Mouse (Mus musculus) neural tube, embryonic 14.5 days (tissue): Measurements from ENCODE around the gene Csrnp1. TPM values are rescaled to one million over a fixed set of nuclear protein-coding genes. Genes with fewer than 3 reads are reported as not detected.

Experiments
- ATAC-seq: fragments of 200-750 bp; cut with Nextera tagmentation; 2 replicates; pipeline ENCODE4 v1.8.0; 2017; ENCODE audit warnings: low read depth, mild to moderate bottlenecking, moderate TSS enrichment, moderate library complexity
- H3K27ac ChIP-seq: fragments of 300-500 bp; sonication (generic); 2 replicates; pipeline ENCODE4 v1.5.1; 2014; ENCODE audit warnings: low read depth, mild to moderate bottlenecking, control low read depth, low read length, moderate library complexity, mixed read lengths
- H3K27me3 ChIP-seq: fragments of 300-500 bp; sonication (generic); 2 replicates; pipeline ENCODE4 v1.6.1; 2014; ENCODE audit warnings: low read length; ENCODE audit not compliant: control insufficient read depth, insufficient read depth
- H3K36me3 ChIP-seq: fragments of 300-500 bp; sonication (generic); 2 replicates; pipeline ENCODE4 v1.6.1; 2014; ENCODE audit warnings: low read length, mixed read lengths; ENCODE audit not compliant: control insufficient read depth, insufficient read depth
- H3K4me1 ChIP-seq: fragments of 300-500 bp; sonication (generic); 2 replicates; pipeline ENCODE4 v1.6.1; 2014; ENCODE audit warnings: low read length; ENCODE audit not compliant: control insufficient read depth, insufficient read depth
- H3K4me2 ChIP-seq: fragments of 300-500 bp; sonication (generic); 2 replicates; pipeline ENCODE4 v1.6.1; 2014; ENCODE audit warnings: mild to moderate bottlenecking, low read depth, low read length, control low read depth
- H3K4me3 ChIP-seq: fragments of 300-500 bp; sonication (generic); 2 replicates; pipeline ENCODE4 v1.5.1; 2014; ENCODE audit warnings: low read depth, low read length, control low read depth, mixed read lengths
- H3K9ac ChIP-seq: fragments of 300-500 bp; sonication (generic); replicated peaks from 2 replicates; pipeline ENCODE4 v1.6.1; 2014; ENCODE audit warnings: low read depth, mild to moderate bottlenecking, control low read depth, low read length, mixed read lengths
- H3K9me3 ChIP-seq: fragments of 300-500 bp; sonication (generic); 2 replicates; pipeline ENCODE4 v1.6.1; 2016; ENCODE audit warnings: low read length; ENCODE audit not compliant: control insufficient read depth
- WGBS: fragments of 180-500 bp; shearing (Covaris S2); extraction: QIAGEN DNeasy Blood & Tissue Kit; methylation state at CpG from one replicate; pipeline ENCODE4 v1.1.7; 2014; 5-methylcytosine and 5-hydroxymethylcytosine counted together
- polyA plus RNA-seq: library from polyadenylated mRNA; unstranded; fragments of >200 nt; fragmentation: Nextera tagmentation; extraction: Ambion mirVana; gene quantifications from 2 replicates; pipeline ENCODE4 v1.2.1, GENCODE M21; 2014

Gene Csrnp1
- polyA plus RNA-seq, 1 experiment from 2014 or later, result 0.20 TPM

DNA sequence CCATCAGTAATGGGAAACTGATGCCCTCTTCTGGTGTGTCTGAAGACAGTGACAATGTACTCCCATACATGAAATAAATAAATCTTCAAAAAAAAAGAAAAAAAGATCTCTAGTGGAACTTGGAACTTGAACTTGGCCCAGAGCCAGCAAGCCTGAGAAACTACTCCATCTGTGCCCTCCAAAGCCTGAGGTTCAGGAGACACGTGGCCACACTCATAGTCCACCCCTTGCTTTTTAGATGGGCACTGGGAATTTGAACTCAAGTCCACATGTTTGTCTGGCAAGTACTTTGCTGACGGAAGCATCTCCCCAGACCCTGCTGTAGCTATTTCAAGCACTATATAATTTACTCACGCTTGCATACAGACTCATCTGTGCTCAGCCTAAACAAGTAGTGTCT lies 19.3 kb downstream of the Csrnp1 start:
- 78% methylated on average over 3 of the region's 3 CpGs for WGBS
- H3K27me3 ChIP-seq, result no peaks in the 10 kb centered on the region
- H3K36me3 ChIP-seq, result no peaks in the 10 kb centered on the region
- no peak overlapping the region for H3K9ac ChIP-seq
- no peaks in the 10 kb centered on the region for H3K4me1 ChIP-seq
- no peak overlapping the region for H3K4me2 ChIP-seq
- no peak for ATAC-seq
- no peaks in the 10 kb centered on the region for H3K9me3 ChIP-seq
- no peak overlapping the region for H3K27ac ChIP-seq
- H3K4me3 ChIP-seq, result no peak overlapping the region

GRCm38 (mm10) chr9:119964206-119964605 lies 20.3 kb downstream of the Csrnp1 start:
- Histone ChIP-seq H3K4me3 (no peak overlapping the region), H3K27ac (no peak overlapping the region), H3K9ac (no peak overlapping the region), H3K9me3 (no peaks in the 10 kb centered on the region), H3K27me3 (no peaks in the 10 kb centered on the region), H3K36me3 (no peaks in the 10 kb centered on the region), H3K4me2 (no peak overlapping the region), H3K4me1 (no peaks in the 10 kb centered on the region)
- no peak for ATAC-seq
- WGBS, result 81% methylated on average over 3 of the region's 3 CpGs

GRCm38 (mm10) chr9:119962987-119963667 lies 21.3 kb downstream of the Csrnp1 start:
- 12% methylated on average over 21 of the region's 21 CpGs for WGBS
- no peak overlapping the region for H3K9ac ChIP-seq

DNA sequence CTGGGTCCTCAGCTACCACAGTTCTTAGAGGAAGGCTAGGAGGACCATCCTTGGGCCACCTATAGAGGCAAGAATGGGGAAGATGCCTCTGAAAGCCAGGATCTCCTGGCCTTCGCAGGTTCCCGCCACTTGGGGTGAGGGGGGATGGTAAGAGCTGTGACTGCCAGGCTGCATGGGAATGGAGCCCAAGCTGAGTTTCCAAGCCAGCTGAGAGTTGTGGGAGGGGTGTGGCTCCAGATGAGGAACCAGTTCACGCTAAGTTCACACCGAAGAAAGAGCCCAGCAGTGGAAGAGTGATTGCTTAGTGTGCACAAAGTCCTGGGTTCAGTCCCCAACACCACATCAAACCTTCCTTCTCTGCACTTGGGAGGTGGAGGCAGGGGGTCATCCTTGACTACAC lies 22.2 kb downstream of the Csrnp1 start:
- Histone ChIP-seq H3K36me3 (no peaks in the 10 kb centered on the region), H3K4me2 (no peak overlapping the region), H3K4me3 (no peak overlapping the region), H3K4me1 (no peaks in the 10 kb centered on the region), H3K27ac (no peak overlapping the region), H3K27me3 (no peaks in the 10 kb centered on the region), H3K9me3 (no peaks in the 10 kb centered on the region), H3K9ac (no peak overlapping the region)
- ATAC-seq, result no peak
- WGBS, result 81% methylated on average over 4 of the region's 4 CpGs

More at GRCm38 (mm10) chr9:119962987-119963667, 21.3 kb downstream of the Csrnp1 start:
- no peaks in the 10 kb centered on the region for H3K36me3 ChIP-seq
- no peaks in the 10 kb centered on the region for H3K27me3 ChIP-seq
- no peak overlapping the region for H3K4me3 ChIP-seq
- peak; percentile 11; the same call in 1 of the 2 replicates for ATAC-seq
- no peaks in the 10 kb centered on the region for H3K9me3 ChIP-seq
- no peak overlapping the region for H3K27ac ChIP-seq
- H3K4me1 ChIP-seq, result no peaks in the 10 kb centered on the region
- H3K4me2 ChIP-seq, result no peak overlapping the region

GRCm38 (mm10) chr9:119958835-119959234 lies 25.6 kb downstream of the Csrnp1 start:
- Histone ChIP-seq H3K27ac (no peak overlapping the region), H3K4me1 (no peaks in the 10 kb centered on the region), H3K36me3 (no peaks in the 10 kb centered on the region), H3K4me2 (no peak overlapping the region), H3K9ac (no peak overlapping the region), H3K9me3 (no peaks in the 10 kb centered on the region), H3K4me3 (no peak overlapping the region), H3K27me3 (no peaks in the 10 kb centered on the region)
- 86% methylated on average over 9 of the region's 9 CpGs for WGBS
- ATAC-seq, result no peak

GRCm38 (mm10) chr9:119951388-119951787 lies 33.1 kb downstream of the Csrnp1 start:
- Histone ChIP-seq H3K9ac (no peak overlapping the region), H3K9me3 (no peaks in the 10 kb centered on the region), H3K27ac (no peak overlapping the region), H3K27me3 (no peaks in the 10 kb centered on the region), H3K4me2 (no peak overlapping the region), H3K36me3 (no peaks in the 10 kb centered on the region), H3K4me3 (no peak overlapping the region), H3K4me1 (no peaks in the 10 kb centered on the region)
- WGBS, result 90% methylated on average over 9 of the region's 9 CpGs
- ATAC-seq, result no peak

GRCm38 (mm10) chr9:119950434-119950833 lies 34.0 kb downstream of the Csrnp1 start:
- no peaks in the 10 kb centered on the region for H3K27me3 ChIP-seq
- H3K4me2 ChIP-seq, result no peak overlapping the region
- 59% methylated on average over 6 of the region's 6 CpGs for WGBS
- H3K9ac ChIP-seq, result no peak overlapping the region
- H3K4me1 ChIP-seq, result no peaks in the 10 kb centered on the region
- no peaks in the 10 kb centered on the region for H3K9me3 ChIP-seq
- H3K27ac ChIP-seq, result no peak overlapping the region
- H3K36me3 ChIP-seq, result no peaks in the 10 kb centered on the region
- ATAC-seq, result no peak
- no peak overlapping the region for H3K4me3 ChIP-seq

DNA sequence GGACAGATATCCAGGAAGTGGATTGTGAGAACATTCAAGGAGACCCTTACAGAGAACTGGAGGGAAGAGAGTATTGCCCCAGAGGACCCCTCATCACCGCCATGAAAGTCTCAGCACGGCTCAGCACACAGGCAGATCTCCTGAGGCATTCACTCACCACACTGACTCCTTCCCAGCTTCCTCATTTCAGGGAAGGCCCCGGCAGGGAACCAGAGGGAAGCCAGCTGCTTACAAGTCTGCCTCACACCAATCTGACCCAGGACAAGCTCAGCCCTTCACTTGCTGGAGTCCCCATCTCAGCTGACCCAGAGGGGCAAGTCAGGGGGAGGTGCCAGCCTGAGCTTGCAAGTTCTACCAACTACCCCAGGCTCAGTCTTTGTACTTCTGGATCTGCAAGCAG lies 35.7 kb downstream of the Csrnp1 start:
- H3K4me2 ChIP-seq, result no peak overlapping the region
- H3K9me3 ChIP-seq, result no peaks in the 10 kb centered on the region
- no peaks in the 10 kb centered on the region for H3K27me3 ChIP-seq
- no peak overlapping the region for H3K4me3 ChIP-seq
- no peaks in the 10 kb centered on the region for H3K4me1 ChIP-seq
- no peak overlapping the region for H3K27ac ChIP-seq
- 64% methylated on average over 3 of the region's 3 CpGs for WGBS
- H3K36me3 ChIP-seq, result no peaks in the 10 kb centered on the region
- H3K9ac ChIP-seq, result no peak overlapping the region
- ATAC-seq, result no peak

- no peak overlapping the region for H3K4me3 ChIP-seq
- no peak overlapping the region for H3K4me2 ChIP-seq
- H3K4me1 ChIP-seq, result no peaks in the 10 kb centered on the region
- no peaks in the 10 kb centered on the region for H3K27me3 ChIP-seq
- H3K9me3 ChIP-seq, result no peaks in the 10 kb centered on the region
- ATAC-seq, result no peak
- no peak overlapping the region for H3K9ac ChIP-seq
- 75% methylated on average over 12 of the region's 12 CpGs for WGBS
- H3K36me3 ChIP-seq, result no peaks in the 10 kb centered on the region
- no peak overlapping the region for H3K27ac ChIP-seq
These were observed 39.1 kb downstream of the Csrnp1 start for GRCm38 (mm10) chr9:119945173-119945900.
